Mouse (Mus musculus): ENCODE data around the gene Ifitm5. TPM values are rescaled to one million over a fixed set of nuclear protein-coding genes. Genes with fewer than 3 reads are reported as not detected.
"Not testable (repeated sequence)": the region's sequence is repeated elsewhere in the genome, so short reads cannot be mapped to it uniquely, and the experiment has no call there.

Ifitm5 gene
- polyA plus RNA-seq, 1 experiment from 2014 or later = not detected

- H3K9me3 ChIP-seq (ENCODE audit: control insufficient read depth, low read length); ATAC-seq (replicated peaks; ENCODE audit: low FRiP score); H3K27ac ChIP-seq (ENCODE audit: low read depth, low read length); H3K4me2 ChIP-seq (ENCODE audit: low read depth, low read length, severe bottlenecking); H3K9ac ChIP-seq (ENCODE audit: low read length); DNase-seq (ENCODE audit: low spot score); H3K36me3 ChIP-seq (ENCODE audit: control insufficient read depth, insufficient read depth, low read length); H3K27me3 ChIP-seq (ENCODE audit: control insufficient read depth, insufficient read depth, low read length); H3K4me3 ChIP-seq (ENCODE audit: low read depth, low read length): not testable (repeated sequence)
- WGBS = 16% methylated on average over 3 of the region's 3 CpGs
- peaks cover 11% of the 10 kb centered on the region; the same call in 1 of the 2 replicates for H3K4me1 ChIP-seq (replicated peaks; ENCODE audit: control insufficient read depth, insufficient read depth, low read length)
Observed at GRCm38 (mm10) chr7:140968710-140969109, 18.6 kb upstream of the Ifitm5 start.

- 3% methylated on average over 14 of the region's 14 CpGs for WGBS
- DNase-seq (ENCODE audit: low spot score) = no peak
- no peak overlapping the region for H3K9ac ChIP-seq (ENCODE audit: low read length)
- H3K9me3 ChIP-seq (ENCODE audit: control insufficient read depth, low read length) = no peaks in the 10 kb centered on the region
- H3K27ac ChIP-seq (ENCODE audit: low read depth, low read length) = no peak overlapping the region
- ATAC-seq (replicated peaks; ENCODE audit: low FRiP score) = peak; percentile 60; the same call in 1 of the 2 replicates
- no peak overlapping the region for H3K4me2 ChIP-seq (ENCODE audit: low read depth, low read length, severe bottlenecking)
- peaks cover 6% of the 10 kb centered on the region; the same call in 1 of the 2 replicates for H3K4me1 ChIP-seq (replicated peaks; ENCODE audit: control insufficient read depth, insufficient read depth, low read length)
- no peaks in the 10 kb centered on the region for H3K36me3 ChIP-seq (ENCODE audit: control insufficient read depth, insufficient read depth, low read length)
- no peaks in the 10 kb centered on the region; the same call in 1 of the 2 replicates for H3K27me3 ChIP-seq (ENCODE audit: control insufficient read depth, insufficient read depth, low read length)
- no peak overlapping the region for H3K4me3 ChIP-seq (ENCODE audit: low read depth, low read length)
Observed at GRCm38 (mm10) chr7:140967862-140968591, 17.9 kb upstream of the Ifitm5 start.

- H3K9ac ChIP-seq (ENCODE audit: low read length) = no peak within 1 kb of the TSS
- no peaks in the 10 kb centered on the region for H3K9me3 ChIP-seq (ENCODE audit: control insufficient read depth, low read length)
- WGBS = 82% methylated on average over 4 of the region's 4 CpGs
- ATAC-seq (replicated peaks; ENCODE audit: low FRiP score) (no peak), DNase-seq (ENCODE audit: low spot score) (no peak)
- H3K27ac ChIP-seq (ENCODE audit: low read depth, low read length) = no peak within 1 kb of the TSS
- H3K4me3 ChIP-seq (ENCODE audit: low read depth, low read length) = no peak within 1 kb of the TSS
- H3K27me3 ChIP-seq (ENCODE audit: control insufficient read depth, insufficient read depth, low read length) = no peaks in the 10 kb centered on the region; the same call in 1 of the 2 replicates
- peaks cover 6% of the 10 kb centered on the region; the same call in 1 of the 2 replicates for H3K4me1 ChIP-seq (replicated peaks; ENCODE audit: control insufficient read depth, insufficient read depth, low read length)
- no peaks in the 10 kb centered on the region for H3K36me3 ChIP-seq (ENCODE audit: control insufficient read depth, insufficient read depth, low read length)
- H3K4me2 ChIP-seq (ENCODE audit: low read depth, low read length, severe bottlenecking) = no peak within 1 kb of the TSS
Observed at GRCm38 (mm10) chr7:140966921-140967320, 16.8 kb upstream of the Ifitm5 start, which contains the start of gene Ifitm1. Gene Ifitm1, plus strand, starts transcription at chr7:140967221.

- no peak for ATAC-seq (replicated peaks; ENCODE audit: low FRiP score)
- Histone ChIP-seq H3K9ac (ENCODE audit: low read length) (no peak overlapping the region), H3K36me3 (ENCODE audit: control insufficient read depth, insufficient read depth, low read length) (no peaks in the 10 kb centered on the region), H3K9me3 (ENCODE audit: control insufficient read depth, low read length) (no peaks in the 10 kb centered on the region), H3K27ac (ENCODE audit: low read depth, low read length) (no peak overlapping the region), H3K4me1 (replicated peaks; ENCODE audit: control insufficient read depth, insufficient read depth, low read length) (peaks cover 4% of the 10 kb centered on the region; the same call in 1 of the 2 replicates), H3K4me2 (ENCODE audit: low read depth, low read length, severe bottlenecking) (no peak overlapping the region), H3K4me3 (ENCODE audit: low read depth, low read length) (no peak overlapping the region), H3K27me3 (ENCODE audit: control insufficient read depth, insufficient read depth, low read length) (no peaks in the 10 kb centered on the region)
- DNase-seq (ENCODE audit: low spot score) = no peak
- 33% methylated on average over 2 of the region's 2 CpGs for WGBS
Observed at GRCm38 (mm10) chr7:140962733-140963132, 12.6 kb upstream of the Ifitm5 start.

- WGBS = 52% methylated on average over 2 of the region's 2 CpGs
- H3K4me1 ChIP-seq (replicated peaks; ENCODE audit: control insufficient read depth, insufficient read depth, low read length) = 0 out of 2 replicates have a peak, but pooled peaks cover 2% of the 10 kb centered on the region
- H3K4me2 ChIP-seq (ENCODE audit: low read depth, low read length, severe bottlenecking) = no peak overlapping the region
- H3K9me3 ChIP-seq (ENCODE audit: control insufficient read depth, low read length) = no peaks in the 10 kb centered on the region
- ATAC-seq (replicated peaks; ENCODE audit: low FRiP score) (no peak), DNase-seq (ENCODE audit: low spot score) (no peak)
- H3K4me3 ChIP-seq (ENCODE audit: low read depth, low read length) = no peak overlapping the region
- H3K27ac ChIP-seq (ENCODE audit: low read depth, low read length) = no peak overlapping the region
- no peak overlapping the region for H3K9ac ChIP-seq (ENCODE audit: low read length)
- 0 out of 2 replicates have a peak, but pooled peaks cover 2% of the 10 kb centered on the region for H3K27me3 ChIP-seq (ENCODE audit: control insufficient read depth, insufficient read depth, low read length)
- no peaks in the 10 kb centered on the region for H3K36me3 ChIP-seq (ENCODE audit: control insufficient read depth, insufficient read depth, low read length)
Observed at GRCm38 (mm10) chr7:140961416-140961815, 11.3 kb upstream of the Ifitm5 start.

GRCm38 (mm10) chr7:140960026-140960425 lies 9.9 kb upstream of the Ifitm5 start:
- Histone ChIP-seq H3K9me3 (ENCODE audit: control insufficient read depth, low read length) (no peaks in the 10 kb centered on the region), H3K27me3 (ENCODE audit: control insufficient read depth, insufficient read depth, low read length) (0 out of 2 replicates have a peak, but pooled peaks cover 2% of the 10 kb centered on the region), H3K27ac (ENCODE audit: low read depth, low read length) (no peak overlapping the region), H3K4me3 (ENCODE audit: low read depth, low read length) (no peak overlapping the region), H3K36me3 (ENCODE audit: control insufficient read depth, insufficient read depth, low read length) (no peaks in the 10 kb centered on the region), H3K4me1 (replicated peaks; ENCODE audit: control insufficient read depth, insufficient read depth, low read length) (0 out of 2 replicates have a peak, but pooled peaks cover 5% of the 10 kb centered on the region), H3K9ac (ENCODE audit: low read length) (no peak overlapping the region), H3K4me2 (ENCODE audit: low read depth, low read length, severe bottlenecking) (no peak overlapping the region)
- ATAC-seq (replicated peaks; ENCODE audit: low FRiP score) = no peak
- 36% methylated on average over 5 of the region's 5 CpGs for WGBS
- DNase-seq (ENCODE audit: low spot score) = no peak

GRCm38 (mm10) chr7:140959181-140959901 lies 9.2 kb upstream of the Ifitm5 start:
- WGBS = 1% methylated on average over 9 of the region's 9 CpGs
- ATAC-seq (replicated peaks; ENCODE audit: low FRiP score) (peak; percentile 38; the same call in 1 of the 2 replicates), DNase-seq (ENCODE audit: low spot score) (no peak)
- Histone ChIP-seq H3K27ac (ENCODE audit: low read depth, low read length) (no peak overlapping the region), H3K9me3 (ENCODE audit: control insufficient read depth, low read length) (no peaks in the 10 kb centered on the region), H3K4me3 (ENCODE audit: low read depth, low read length) (no peak overlapping the region), H3K36me3 (ENCODE audit: control insufficient read depth, insufficient read depth, low read length) (no peaks in the 10 kb centered on the region), H3K4me1 (replicated peaks; ENCODE audit: control insufficient read depth, insufficient read depth, low read length) (0 out of 2 replicates have a peak, but pooled peaks cover 5% of the 10 kb centered on the region), H3K27me3 (ENCODE audit: control insufficient read depth, insufficient read depth, low read length) (0 out of 2 replicates have a peak, but pooled peaks cover 2% of the 10 kb centered on the region), H3K4me2 (ENCODE audit: low read depth, low read length, severe bottlenecking) (no peak overlapping the region), H3K9ac (ENCODE audit: low read length) (no peak overlapping the region)

GRCm38 (mm10) chr7:140956556-140956869 lies 6.4 kb upstream of the Ifitm5 start:
- 0 out of 2 replicates have a peak, but pooled peaks cover 5% of the 10 kb centered on the region for H3K4me1 ChIP-seq (replicated peaks; ENCODE audit: control insufficient read depth, insufficient read depth, low read length)
- no peak overlapping the region for H3K4me3 ChIP-seq (ENCODE audit: low read depth, low read length)
- 0 out of 2 replicates have a peak, but pooled peaks cover 2% of the 10 kb centered on the region for H3K27me3 ChIP-seq (ENCODE audit: control insufficient read depth, insufficient read depth, low read length)
- no peak overlapping the region for H3K4me2 ChIP-seq (ENCODE audit: low read depth, low read length, severe bottlenecking)
- H3K36me3 ChIP-seq (ENCODE audit: control insufficient read depth, insufficient read depth, low read length) = no peaks in the 10 kb centered on the region
- no peak for ATAC-seq (replicated peaks; ENCODE audit: low FRiP score)
- WGBS = 58% methylated on average over 6 of the region's 6 CpGs
- no peak overlapping the region for H3K27ac ChIP-seq (ENCODE audit: low read depth, low read length)
- no peaks in the 10 kb centered on the region for H3K9me3 ChIP-seq (ENCODE audit: control insufficient read depth, low read length)
- no peak overlapping the region for H3K9ac ChIP-seq (ENCODE audit: low read length)
- DNase-seq (ENCODE audit: low spot score) = no peak
